Mouse (Mus musculus) B cell, adult 2 months (primary cell): ENCODE measurements around the gene Pitpnc1.
"Not testable (repeated sequence)": the region's sequence is repeated elsewhere in the genome, so short reads cannot be mapped to it uniquely, and the experiment has no call there.

Experiments used
- DNase-seq, 2 experiments: peaks; one replicate each; pipeline ENCODE4 v3.0.0; 2022

Pitpnc1 gene

GRCm38 (mm10) chr11:107470521-107471041, at the start of gene Pitpnc1:
Gene Pitpnc1 (minus strand): TSS chr11:107470699.
- peak; percentile 78 to 82 for DNase-seq

DNA sequence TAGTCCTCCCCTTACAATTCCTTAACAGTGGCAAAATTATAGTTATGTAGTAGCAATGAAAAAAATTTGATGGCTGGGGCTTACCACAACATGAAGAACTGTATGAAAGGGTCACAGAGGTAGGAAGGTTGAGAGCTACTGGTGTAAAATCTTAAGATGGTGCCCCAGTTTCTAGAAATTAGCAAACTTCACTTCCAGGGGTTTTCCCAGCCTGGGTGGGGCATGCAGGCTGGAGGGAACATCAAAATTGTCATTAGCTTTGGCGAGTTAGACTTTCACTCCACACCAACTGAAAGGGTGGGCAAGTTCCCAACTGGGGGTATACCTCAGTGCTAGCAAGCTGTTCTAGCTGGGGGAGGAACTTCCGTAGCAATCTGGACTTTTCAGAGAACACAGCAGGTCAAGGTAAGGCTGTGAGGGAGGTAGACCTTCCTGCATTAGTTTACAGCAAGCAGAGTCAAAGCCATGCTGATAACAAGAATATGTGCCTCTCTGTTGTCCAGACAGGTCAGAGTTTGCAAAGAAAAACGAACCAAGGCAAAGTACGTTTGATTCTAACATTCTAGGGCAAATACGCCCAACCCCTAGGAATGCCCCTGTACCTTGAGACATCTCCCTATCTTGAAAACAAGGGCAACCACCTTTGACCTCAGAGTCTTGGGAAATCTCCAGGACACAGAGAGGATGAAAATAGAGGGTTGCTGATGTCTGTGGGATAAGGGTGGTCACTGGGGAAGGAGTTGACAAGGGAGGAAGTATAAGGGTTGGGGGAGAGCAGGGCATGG, 48.3 kb upstream of the Pitpnc1 start:
- no peak for DNase-seq

- DNase-seq: no peak
Observed at GRCm38 (mm10) chr11:107516387-107516786, 45.9 kb upstream of the Pitpnc1 start.

- no peak for DNase-seq
Observed at GRCm38 (mm10) chr11:107513047-107513446, 42.5 kb upstream of the Pitpnc1 start.

DNA sequence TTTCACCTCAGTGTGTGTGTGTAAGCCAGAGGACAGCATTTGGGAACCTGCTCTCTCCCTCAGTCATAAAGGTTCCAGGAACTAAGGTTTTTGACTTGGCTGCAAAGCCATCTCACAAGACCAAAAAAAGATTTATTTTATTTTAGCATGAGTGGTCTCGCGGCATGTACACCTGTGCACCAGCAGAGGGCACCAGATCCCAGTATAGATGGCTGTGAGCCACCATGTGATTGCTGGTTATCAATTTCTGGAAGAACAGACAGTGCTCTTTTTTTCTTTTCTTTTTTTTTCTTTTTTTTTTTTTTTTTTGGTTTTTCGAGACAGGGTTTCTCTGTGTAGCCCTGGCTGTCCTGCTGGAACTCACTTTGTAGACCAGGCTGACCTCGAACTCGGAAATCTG, 41.5 kb upstream of the Pitpnc1 start:
- peak; percentile 78 for DNase-seq

DNA sequence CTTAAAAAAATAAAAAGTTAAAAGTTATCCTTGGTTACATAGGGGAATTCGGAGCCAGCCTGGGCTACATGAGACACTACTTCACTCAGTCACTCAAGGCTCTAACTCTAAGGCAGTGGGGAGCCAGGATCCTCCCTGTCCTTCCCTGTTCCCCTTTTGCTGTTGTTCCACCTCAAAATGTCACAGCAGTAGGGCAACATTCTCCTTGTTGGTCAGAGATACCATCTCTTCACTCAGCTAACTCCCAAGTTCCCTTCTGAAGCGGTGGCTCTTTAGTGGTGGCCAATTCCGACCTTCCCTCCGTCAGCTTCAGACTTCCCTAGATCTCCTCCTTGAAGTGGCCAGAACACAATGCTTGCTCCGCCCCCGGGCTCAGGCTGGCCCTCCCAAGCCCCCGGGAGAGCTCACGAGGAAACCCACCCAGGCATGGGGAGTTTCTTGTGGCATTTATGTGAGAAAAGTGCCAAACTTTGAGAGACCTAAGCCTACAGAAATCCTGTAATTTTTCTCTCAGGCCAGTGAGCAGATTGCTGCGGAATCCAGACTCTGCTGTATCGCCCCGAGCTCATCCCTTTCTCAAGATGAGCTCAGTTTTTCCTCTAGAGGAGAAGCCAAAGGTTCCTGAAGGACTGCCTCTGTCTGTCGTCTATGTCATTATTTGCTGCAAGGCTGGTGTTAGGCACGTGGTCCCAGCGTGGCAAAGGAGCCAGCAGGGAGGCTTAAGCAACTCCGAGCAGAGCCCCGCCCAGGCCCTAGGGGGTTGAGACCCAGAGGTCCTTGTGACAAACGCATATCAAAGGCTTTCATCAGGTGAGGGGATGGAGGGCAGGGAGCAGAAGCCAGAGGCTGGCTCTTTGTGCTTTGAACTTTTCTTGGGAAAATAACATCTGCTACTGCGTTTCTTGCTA, 40.1 kb upstream of the Pitpnc1 start:
- DNase-seq: peak in 1 of 2 experiments; percentile 22

DNA sequence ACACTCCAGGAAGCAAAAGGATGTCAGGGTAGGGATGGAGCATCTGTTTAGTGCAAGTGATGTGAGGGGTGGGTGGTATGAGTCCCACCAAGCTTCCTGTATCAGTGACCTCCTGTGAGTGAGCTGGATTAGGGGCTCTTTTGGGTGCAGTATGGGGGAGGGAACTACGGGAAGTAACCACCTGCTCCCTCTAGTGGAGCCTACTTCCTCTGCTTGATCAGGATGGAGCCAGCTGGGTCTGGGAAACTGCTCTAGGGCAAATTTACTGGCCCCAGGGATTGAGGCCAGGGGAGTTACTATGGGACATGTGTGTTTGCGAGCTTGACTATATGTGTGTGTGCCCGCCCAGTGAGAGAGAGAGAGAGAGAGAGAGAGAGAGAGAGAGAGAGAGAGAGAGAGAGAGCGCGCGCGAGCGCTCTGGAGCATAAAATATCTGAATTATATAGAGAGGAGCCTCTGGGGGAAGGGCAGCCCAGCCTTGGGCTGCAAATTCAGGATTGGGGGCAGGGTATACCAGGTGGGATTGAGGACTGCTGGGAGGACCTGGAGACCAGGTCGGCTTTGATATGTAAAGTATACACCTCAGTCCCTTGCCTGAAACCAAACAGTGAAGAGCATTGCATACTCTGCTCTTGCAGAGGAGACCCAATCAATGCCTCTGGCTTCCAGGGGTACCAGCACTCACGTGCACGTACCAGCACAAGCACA, 39.3 kb upstream of the Pitpnc1 start:
- peak in 1 of 2 experiments; percentile 8 for DNase-seq

- DNase-seq: peak; percentile 38 to 49
Observed at GRCm38 (mm10) chr11:107506260-107506659, 35.8 kb upstream of the Pitpnc1 start.

DNA sequence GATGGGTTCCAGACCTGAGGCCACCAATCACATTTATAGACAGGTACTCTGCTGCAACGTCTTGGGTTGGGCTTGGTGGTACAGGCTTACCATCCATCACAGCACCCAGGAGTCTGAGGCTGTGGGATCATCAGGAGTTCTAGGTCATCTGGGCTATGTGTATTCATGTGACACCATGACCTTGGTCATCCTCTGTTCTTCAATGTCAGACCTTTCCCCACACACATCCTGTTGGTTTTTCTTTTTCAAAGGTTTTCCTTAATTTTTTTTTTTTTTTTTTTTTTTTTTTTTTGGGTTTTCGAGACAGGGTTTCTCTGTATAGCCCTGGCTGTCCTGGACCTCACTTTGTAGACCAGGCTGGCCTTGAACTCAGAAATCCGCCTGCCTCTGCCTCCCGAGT, 33.9 kb upstream of the Pitpnc1 start:
- DNase-seq: not testable (repeated sequence)

- DNase-seq: peak in 1 of 2 experiments; percentile 5
Observed at GRCm38 (mm10) chr11:107502801-107503200, 32.3 kb upstream of the Pitpnc1 start.

DNA sequence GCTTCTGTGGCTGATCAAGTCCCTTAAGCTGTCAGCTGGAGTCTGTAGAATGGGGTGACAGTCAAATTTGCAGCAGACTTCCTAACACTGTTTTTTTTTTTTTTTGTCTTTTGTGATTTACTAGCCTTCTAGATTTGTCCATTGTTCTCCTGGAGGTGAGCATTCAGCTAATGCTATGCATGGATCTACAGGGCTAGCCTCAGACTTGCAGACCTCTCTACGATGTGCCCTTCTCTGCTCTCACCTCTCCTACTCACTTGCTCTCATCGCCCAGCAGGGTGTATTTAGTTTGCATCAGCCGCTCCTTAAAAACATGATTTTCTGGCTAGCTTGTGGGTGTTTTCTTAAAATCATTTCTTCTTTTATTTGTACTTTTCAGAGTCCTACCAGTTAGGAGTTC, 13.8 kb upstream of the Pitpnc1 start:
- no peak for DNase-seq

DNA sequence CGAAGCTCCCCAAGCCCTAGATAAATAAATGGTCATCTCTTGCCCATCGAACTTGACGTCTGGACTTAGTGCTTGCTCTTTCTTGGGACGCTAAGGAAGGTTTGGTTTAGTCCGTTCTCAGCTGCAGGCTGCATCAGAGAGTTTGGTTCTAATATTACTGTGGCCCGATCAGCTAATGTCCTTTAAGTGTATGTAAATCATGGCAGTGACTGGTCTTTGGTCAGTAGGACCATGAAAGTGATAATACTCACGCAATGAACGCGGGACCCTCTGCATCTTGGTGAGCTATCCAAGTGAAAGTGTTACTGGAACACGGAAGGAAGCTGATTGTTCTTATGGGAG, 9.3 kb upstream of the Pitpnc1 start:
- DNase-seq: no peak

DNA sequence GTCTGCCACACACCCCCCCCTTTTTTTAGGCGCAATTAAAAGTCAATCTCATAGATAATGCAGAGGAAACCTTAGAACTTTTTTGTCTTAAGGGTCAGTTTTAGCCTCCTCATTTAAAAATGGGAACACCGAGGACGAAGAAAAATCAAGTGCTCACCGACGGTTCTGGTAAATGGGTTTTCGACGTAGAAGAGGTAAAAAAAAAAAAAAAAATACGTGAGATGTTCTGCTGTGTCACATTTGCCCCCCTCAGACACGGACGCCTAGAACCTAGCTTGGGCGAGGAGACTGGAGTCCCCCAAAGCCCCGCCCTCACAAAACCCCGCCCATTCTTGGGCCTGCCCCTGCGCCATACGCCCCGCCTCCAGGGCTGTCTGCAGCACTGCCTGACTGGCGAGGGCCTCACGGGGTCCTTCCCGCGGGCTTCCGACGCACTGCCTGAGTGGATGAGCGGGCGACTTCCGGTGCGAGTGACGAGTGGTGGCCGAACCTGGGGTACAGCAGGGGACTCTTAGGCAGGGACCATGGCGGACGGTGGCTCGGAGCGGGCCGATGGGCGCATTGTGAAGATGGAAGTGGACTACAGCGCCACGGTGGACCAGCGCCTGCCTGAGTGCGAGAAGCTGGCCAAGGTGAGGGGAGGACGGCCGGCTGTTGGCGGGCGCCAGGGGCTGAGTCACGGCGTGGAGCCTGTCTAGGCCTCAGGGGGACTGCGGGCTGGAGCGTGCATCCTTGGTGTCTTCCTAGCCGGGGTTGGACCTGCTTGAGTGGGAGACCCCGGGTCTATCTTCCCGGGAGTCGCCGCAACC, 8.8 kb upstream of the Pitpnc1 start, which contains the start of gene Psmd12:
Psmd12 (plus strand) TSS at position 432 of the 809 bp plus-strand sequence.
- DNase-seq: peak; percentile 99

GRCm38 (mm10) chr11:107473137-107473820, 2.8 kb upstream of the Pitpnc1 start:
- DNase-seq: peak; percentile 66 to 73

- no peak for DNase-seq
Observed at GRCm38 (mm10) chr11:107472304-107472703, 1.8 kb upstream of the Pitpnc1 start.

DNA sequence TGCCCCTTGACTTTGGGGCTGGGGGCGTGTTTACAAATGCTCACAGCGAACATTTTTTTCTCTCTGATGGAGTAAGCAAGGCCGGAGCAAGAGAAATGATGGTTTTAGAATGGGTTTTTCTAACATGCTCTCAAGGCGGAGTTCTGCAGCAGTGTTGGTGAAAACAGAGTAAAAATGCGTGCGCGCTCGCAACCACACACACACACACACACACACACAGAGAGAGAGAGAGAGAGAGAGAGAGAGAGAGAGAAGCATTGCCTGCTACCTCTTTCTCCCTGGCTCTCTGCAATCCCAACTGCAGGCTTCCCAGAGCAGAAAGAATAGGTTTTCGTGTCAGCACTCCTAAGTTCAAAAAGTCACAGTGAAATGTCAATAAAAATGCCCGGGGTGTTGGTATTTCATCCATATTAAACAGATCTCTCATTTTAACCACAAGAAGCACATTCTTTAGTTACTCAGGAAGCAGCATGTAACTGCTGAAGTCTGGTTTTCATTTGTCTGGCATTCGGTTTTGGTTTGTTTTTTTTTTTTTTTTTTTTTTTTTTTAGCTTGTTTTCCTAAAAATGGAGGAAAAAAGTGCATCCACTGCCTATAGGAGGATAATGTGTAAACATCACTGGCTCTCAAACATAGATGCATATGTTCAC, 697 bp upstream of the Pitpnc1 start:
- no peak for DNase-seq

GRCm38 (mm10) chr11:107469523-107470371, 752 bp downstream of the Pitpnc1 start:
- DNase-seq: peak; percentile 62 to 65

- DNase-seq: peak; percentile 72 to 82
Observed at GRCm38 (mm10) chr11:107469031-107469522, 1.4 kb downstream of the Pitpnc1 start.

DNA sequence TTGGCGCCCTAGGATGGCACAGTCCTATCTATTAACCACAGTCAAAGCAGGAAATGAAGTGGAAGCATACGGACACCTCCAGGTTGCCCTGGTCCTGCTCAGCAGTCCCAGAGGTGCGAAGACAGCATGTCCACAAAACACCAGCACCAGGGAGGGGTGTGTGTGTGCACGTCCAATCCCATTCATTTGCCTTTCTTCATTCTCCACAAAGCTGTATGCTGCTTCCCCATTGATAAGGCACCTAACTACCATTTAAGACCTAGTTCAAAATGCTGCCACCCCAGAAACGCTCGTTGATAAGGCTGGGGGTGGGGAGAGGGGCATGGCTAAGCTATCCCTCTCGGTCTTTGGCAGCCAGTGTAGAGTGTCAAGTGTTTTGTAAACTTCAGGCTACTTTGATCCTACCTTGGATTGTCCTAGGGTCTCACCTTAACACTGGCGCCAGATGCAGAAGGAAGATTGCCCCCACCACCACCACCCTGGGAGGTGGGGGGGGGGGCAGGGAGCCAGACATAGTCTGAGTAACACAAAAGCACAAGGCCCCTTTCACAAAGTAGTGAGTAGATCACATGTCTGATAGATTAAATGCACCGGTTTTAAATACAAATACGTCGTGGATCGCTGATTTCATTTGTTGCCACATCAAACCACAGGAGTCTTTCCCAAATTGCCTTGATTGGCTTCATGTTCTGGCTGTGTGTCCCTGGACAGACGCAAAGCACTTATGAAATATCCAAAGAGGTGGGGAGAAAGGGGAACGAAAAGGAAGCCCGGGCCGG, 2.1 kb downstream of the Pitpnc1 start:
- no peak for DNase-seq
